Mouse (Mus musculus) hindbrain, postnatal 0 days (tissue): ENCODE results near the gene Zfp811. TPM values are rescaled to one million over a fixed set of nuclear protein-coding genes. Genes with fewer than 3 reads are reported as not detected.

Experiments
- ATAC-seq: fragments of 200-750 bp; cut with Nextera tagmentation; 2 replicates; pipeline ENCODE4 v1.8.0; 2017; ENCODE audit warnings: mild to moderate bottlenecking, moderate TSS enrichment, moderate library complexity
- DNase-seq: peaks from one replicate; pipeline ENCODE4 v3.0.0-alpha.2; 2015; ENCODE audit warnings: low spot score
- H3K27ac ChIP-seq: fragments of 300-500 bp; sonication (generic); 2 replicates; pipeline ENCODE4 v1.5.1; 2014; ENCODE audit warnings: mild to moderate bottlenecking
- H3K27me3 ChIP-seq: fragments of 300-500 bp; sonication (generic); 2 replicates; pipeline ENCODE4 v1.6.1; 2014; ENCODE audit warnings: low read length, mixed read lengths; ENCODE audit not compliant: insufficient read depth
- H3K36me3 ChIP-seq: fragments of 300-500 bp; sonication (generic); 2 replicates; pipeline ENCODE4 v1.6.1; 2014; ENCODE audit warnings: low read length, mixed read lengths; ENCODE audit not compliant: insufficient read depth
- H3K4me1 ChIP-seq: fragments of 300-500 bp; sonication (generic); 2 replicates; pipeline ENCODE4 v1.6.1; 2014; ENCODE audit warnings: antibody characterized with exemption, low read length, mixed read lengths; ENCODE audit not compliant: insufficient read depth
- H3K4me2 ChIP-seq: fragments of 300-500 bp; sonication (generic); 2 replicates; pipeline ENCODE4 v1.6.1; 2014; ENCODE audit warnings: low read depth, mild to moderate bottlenecking, low read length, moderate library complexity, mixed read lengths
- H3K4me3 ChIP-seq: fragments of 300-500 bp; sonication (generic); 2 replicates; pipeline ENCODE4 v1.5.1; 2014; ENCODE audit warnings: low read length
- H3K9ac ChIP-seq: fragments of 300-500 bp; sonication (generic); replicated peaks from 2 replicates; pipeline ENCODE4 v1.6.1; 2014; ENCODE audit warnings: mild to moderate bottlenecking, low read length, moderate library complexity, mixed read lengths
- H3K9me3 ChIP-seq: fragments of 300-500 bp; sonication (generic); 2 replicates; pipeline ENCODE4 v1.6.1; 2016; ENCODE audit warnings: low read length, mixed read lengths
- CTCF ChIP-seq: IDR thresholded peaks from 2 replicates; pipeline ENCODE4 v1.5.1; 2016; ENCODE audit warnings: antibody characterized with exemption, control low read depth, low read depth
- WGBS: fragments of 180-500 bp; shearing (Covaris S2); extraction: QIAGEN DNeasy Blood & Tissue Kit; methylation state at CpG from one replicate; pipeline ENCODE4 v1.1.7; 2014; 5-methylcytosine and 5-hydroxymethylcytosine counted together
- polyA plus RNA-seq: library from polyadenylated mRNA; unstranded; fragments of >200 nt; fragmentation: Nextera tagmentation; extraction: Ambion mirVana; gene quantifications from 2 replicates; pipeline ENCODE4 v1.2.1, GENCODE M21; 2015
- total RNA-seq: library from RNA; depleted of rRNA; stranded (reverse); fragments of >200 nt; gene quantifications from 2 replicates; pipeline ENCODE4 v1.2.3, GENCODE M21; 2014

Gene Zfp811
- total and polyA plus RNA-seq, 2 experiments from 2014 or later: 15.7 to 19.9 TPM

DNA sequence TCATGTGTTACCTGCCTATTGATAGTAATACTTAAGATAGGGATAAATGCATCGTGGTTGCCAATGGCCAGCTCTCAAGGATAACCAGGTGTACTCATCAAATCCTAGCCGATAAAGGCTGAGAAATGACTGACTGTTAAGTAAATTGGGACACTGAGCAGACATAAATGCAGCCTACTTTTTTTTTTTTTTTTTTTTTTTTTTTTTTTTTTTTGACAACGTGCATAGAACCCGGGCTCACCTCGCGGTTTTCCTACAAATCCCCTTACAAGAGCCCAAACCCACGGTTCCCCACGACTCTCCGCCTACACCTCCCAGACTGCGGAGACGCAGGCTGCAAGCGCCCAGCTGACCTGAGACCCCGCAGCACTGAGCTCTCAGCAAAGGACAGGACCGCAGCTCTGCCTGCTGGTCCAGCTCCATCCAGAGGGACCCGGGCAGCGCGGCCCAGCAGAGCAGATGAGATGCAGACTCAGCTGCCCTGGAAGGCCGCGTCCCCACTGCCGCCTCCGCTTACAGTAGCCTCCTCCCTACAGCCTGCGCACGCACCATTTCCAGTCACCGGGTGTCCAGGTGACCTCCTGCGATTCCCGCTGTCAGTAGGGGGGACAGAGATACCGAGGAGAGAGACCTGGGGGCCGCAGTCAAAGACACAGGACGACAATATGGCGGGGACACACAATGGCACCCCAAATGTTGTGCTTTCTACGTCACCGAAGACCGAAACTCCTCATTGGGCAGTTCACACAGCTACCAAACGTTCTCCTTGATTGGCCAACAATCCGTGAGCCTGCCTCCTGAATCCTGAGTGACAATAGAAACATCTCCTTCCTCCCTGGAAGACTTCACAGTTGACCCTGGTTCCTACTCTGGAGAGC lies 20.0 kb upstream of the Zfp811 start, which contains the start of gene Zfp799:
Gene Zfp799, minus strand, starts transcription at position 722 of the 878 bp plus-strand sequence.
- DNase-seq (peak; percentile 96), ATAC-seq (peak; percentile 100)
- Histone ChIP-seq H3K4me1 (peaks cover 12% of the 10 kb centered on the region), H3K27ac (peak within 1 kb of the TSS; percentile 89), H3K9ac (peak within 1 kb of the TSS; percentile 96), H3K36me3 (no peaks in the 10 kb centered on the region), H3K9me3 (no peaks in the 10 kb centered on the region), H3K4me3 (peak within 1 kb of the TSS; percentile 87), H3K27me3 (no peaks in the 10 kb centered on the region), H3K4me2 (peak within 1 kb of the TSS; percentile 83)
- no peak for TF ChIP-seq CTCF
- 1% methylated on average over 35 of the region's 35 CpGs for WGBS

DNA sequence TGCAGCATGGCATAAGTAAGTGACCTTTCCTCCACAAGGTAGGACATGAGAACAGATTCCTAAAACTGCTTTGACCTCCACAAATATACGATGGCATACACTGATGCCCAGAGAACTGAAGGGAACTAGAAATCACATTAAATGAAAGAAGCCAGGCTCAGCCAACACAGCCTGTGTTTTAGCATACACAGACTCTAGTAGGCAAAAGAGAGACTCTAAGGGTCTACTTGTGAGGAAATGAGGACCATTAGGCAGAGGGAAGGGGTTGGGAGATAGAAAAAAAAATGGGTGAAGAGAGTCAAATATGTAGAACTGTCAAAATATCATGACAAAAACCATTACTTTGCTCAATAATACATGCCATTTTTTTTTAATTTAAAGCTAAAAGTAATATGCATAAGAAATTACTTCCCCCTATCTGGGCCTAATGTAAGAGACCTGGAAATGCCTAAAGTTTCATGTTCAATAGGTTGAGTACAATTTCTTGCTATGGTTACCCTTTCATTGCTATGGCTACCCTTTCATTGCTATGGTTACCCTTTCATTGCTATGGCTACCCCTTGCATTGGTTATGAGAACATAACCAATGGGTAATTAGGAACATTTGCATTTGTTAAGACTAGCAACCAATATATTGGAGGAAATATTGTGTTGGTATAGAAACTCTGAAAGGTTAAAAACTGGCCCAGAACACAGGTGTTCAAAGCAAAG lies 6.5 kb upstream of the Zfp811 start:
- H3K4me2 ChIP-seq: no peak overlapping the region
- H3K4me1 ChIP-seq: no peaks in the 10 kb centered on the region
- H3K27ac ChIP-seq: no peak overlapping the region
- H3K9ac ChIP-seq: no peak overlapping the region
- H3K27me3 ChIP-seq: no peaks in the 10 kb centered on the region
- ATAC-seq: no peak
- no peak for DNase-seq
- no peak for TF ChIP-seq CTCF
- no peaks in the 10 kb centered on the region for H3K9me3 ChIP-seq
- WGBS: 45% methylated on average over 1 of the region's 1 CpGs
- no peak overlapping the region for H3K4me3 ChIP-seq
- H3K36me3 ChIP-seq: peaks cover 24% of the 10 kb centered on the region

DNA sequence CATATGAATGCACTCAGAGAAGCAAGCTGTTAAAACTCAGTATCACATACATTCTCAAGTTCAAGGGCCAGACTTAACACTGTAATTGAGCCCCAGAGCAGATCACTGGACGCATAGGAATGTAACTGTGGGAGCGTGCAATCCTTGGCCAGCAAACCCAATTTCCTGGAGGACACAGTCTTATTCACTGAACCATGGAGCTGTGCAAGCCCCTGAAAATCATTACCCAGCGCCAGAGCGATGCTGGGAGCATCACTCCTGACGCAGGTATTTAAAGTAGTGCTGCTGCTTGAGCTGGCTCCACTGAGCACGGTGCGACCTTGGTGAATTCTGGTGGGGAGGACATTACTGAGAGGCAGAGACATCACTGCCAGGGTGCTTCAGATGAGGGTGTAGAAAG lies 4.4 kb upstream of the Zfp811 start:
- H3K4me2 ChIP-seq: no peak overlapping the region
- no peaks in the 10 kb centered on the region for H3K9me3 ChIP-seq
- 80% methylated on average over 7 of the region's 7 CpGs for whole genome bisulfite sequencing
- no peaks in the 10 kb centered on the region for H3K27me3 ChIP-seq
- no peak for ATAC-seq
- peaks cover 5% of the 10 kb centered on the region; the same call in 1 of the 2 replicates for H3K36me3 ChIP-seq
- no peak for TF ChIP-seq CTCF
- DNase-seq: no peak
- H3K27ac ChIP-seq: no peak overlapping the region
- H3K4me3 ChIP-seq: no peak overlapping the region
- H3K4me1 ChIP-seq: no peaks in the 10 kb centered on the region
- H3K9ac ChIP-seq: no peak overlapping the region

DNA sequence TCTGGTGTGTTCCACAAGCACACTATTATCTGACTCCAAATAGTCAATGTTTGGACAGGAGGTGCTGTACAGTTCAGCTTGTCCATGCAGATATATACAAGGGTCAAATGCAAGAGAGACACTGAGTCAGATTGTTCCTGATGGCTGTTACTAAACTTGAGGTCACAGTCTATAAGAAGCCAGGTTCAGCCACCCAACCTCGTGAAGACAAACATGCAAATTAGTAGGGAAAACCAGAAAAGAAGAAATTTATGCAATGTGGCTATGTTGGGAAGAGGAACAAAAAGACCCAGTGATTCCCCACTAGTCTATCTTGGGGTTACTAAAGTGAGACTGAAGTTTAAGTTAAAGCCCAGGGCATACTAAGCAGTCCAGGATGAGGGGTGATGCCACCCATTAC lies 917 bp upstream of the Zfp811 start:
- no peak overlapping the region for H3K27ac ChIP-seq
- H3K9ac ChIP-seq: no peak overlapping the region
- TF ChIP-seq CTCF: no peak
- H3K4me2 ChIP-seq: 0 out of 2 replicates have a peak overlapping the region, but pooled peaks have one; percentile 79
- H3K4me1 ChIP-seq: peaks cover 5% of the 10 kb centered on the region
- ATAC-seq: no peak
- no peaks in the 10 kb centered on the region for H3K9me3 ChIP-seq
- no peak for DNase-seq
- 15% methylated on average over 1 of the region's 1 CpGs for WGBS
- no peaks in the 10 kb centered on the region for H3K27me3 ChIP-seq
- H3K4me3 ChIP-seq: no peak overlapping the region
- no peaks in the 10 kb centered on the region for H3K36me3 ChIP-seq

DNA sequence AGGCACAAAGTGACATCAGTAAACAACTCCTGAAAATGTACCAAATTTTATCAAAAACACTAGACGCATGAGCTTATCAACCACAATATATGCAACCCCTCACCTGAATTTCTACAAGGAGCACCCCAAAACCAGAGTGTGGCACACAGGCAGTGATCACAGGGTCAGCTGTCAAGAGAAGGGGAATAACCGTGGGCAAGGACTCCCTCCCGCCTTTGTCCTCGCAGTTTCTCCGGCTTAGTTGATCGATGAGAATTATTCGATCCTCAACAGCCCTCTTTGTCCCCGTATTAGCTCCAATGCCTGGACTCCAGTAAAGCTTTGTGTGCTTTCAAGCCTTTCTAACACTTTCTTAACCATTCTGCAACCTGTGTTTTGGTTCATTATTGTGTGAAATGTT lies 810 bp downstream of the Zfp811 start:
- TF ChIP-seq CTCF: no peak
- peak; percentile 48 for DNase-seq

DNA sequence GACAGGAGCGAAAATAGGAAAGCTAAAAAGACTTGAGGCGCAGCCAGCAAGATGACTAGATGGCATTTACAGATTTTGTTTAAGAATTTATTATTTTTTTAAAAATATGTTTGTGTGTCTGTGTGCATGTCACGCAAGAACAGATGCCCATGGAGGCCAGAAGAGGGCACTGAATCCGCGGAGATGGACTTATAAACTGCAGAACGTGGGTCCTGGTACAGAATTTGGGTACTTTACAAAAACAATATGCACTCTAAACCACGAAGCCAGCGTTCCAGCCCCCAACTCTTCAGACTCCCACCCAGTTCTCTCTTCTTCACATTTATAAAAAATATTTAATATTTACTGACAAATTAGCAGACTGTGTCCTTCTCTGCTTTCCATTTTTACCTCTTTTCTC lies 20.5 kb downstream of the Zfp811 start:
- no peaks in the 10 kb centered on the region; the same call in 1 of the 2 replicates for H3K36me3 ChIP-seq
- H3K9ac ChIP-seq: no peak overlapping the region
- no peak for DNase-seq
- no peak for TF ChIP-seq CTCF
- no peak overlapping the region for H3K4me2 ChIP-seq
- H3K4me3 ChIP-seq: no peak overlapping the region
- ATAC-seq: no peak
- peaks cover 16% of the 10 kb centered on the region for H3K4me1 ChIP-seq
- WGBS: 75% methylated on average over 8 of the region's 8 CpGs
- H3K27me3 ChIP-seq: no peaks in the 10 kb centered on the region
- no peaks in the 10 kb centered on the region for H3K9me3 ChIP-seq
- no peak overlapping the region for H3K27ac ChIP-seq

More for the DNA sequence above, 810 bp downstream of the Zfp811 start:
- Histone ChIP-seq H3K9ac (peak overlapping the region; percentile 74), H3K4me3 (peak overlapping the region; percentile 63), H3K27me3 (no peaks in the 10 kb centered on the region), H3K9me3 (no peaks in the 10 kb centered on the region), H3K4me1 (peaks cover 5% of the 10 kb centered on the region), H3K4me2 (peak overlapping the region; percentile 79), H3K36me3 (no peaks in the 10 kb centered on the region), H3K27ac (peak overlapping the region; percentile 94)
- WGBS: 2% methylated on average over 8 of the region's 8 CpGs
- ATAC-seq: no peak
